In the genomic region with DNA sequence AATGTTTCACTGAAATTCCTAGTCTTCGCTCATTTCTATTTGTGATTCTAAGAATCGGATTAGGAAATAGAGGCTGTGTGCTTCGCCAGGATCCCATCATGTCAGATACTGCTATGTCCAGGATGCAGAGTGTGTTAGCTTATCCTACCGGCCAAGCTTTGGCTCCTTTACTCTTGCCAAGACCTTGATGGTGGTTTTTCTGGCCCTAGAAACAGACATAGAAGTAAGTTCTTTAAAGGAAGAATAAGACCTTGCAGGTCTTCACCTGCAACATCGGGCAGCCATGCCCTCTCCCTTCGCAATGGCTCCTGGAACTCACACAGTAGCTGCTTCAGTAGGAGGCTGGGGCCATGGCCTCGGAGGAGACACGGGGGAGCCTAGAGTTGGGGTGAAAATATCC, we compare ENCODE assay signal across 24 mouse cellular contexts. TPM values are rescaled to one million over a fixed set of nuclear protein-coding genes. Genes with fewer than 3 reads are reported as not detected.
"Had no signal": no experiment of that assay in that cellular context is flagged by ENCODE, and none has a peak within 500 bp of the region (broad histone marks: within the 10 kb centered on the region; RNA-seq: fewer than 3 reads in every experiment).

No protein-coding gene starts in this region.

- H3K4me3 ChIP-seq: intestine, embryonic 15.5 days; left cerebral cortex, adult 2 months; limb, embryonic 12.5 days; limb, embryonic 15.5 days; midbrain, embryonic 13.5 days; neural tube, embryonic 12.5 days; neural tube, embryonic 15.5 days had no signal

- H3K27ac ChIP-seq: intestine, embryonic 15.5 days; left cerebral cortex, adult 2 months; limb, embryonic 12.5 days; limb, embryonic 15.5 days; midbrain, embryonic 13.5 days; neural tube, embryonic 12.5 days; neural tube, embryonic 15.5 days; stomach, postnatal 0 days had no signal

- H3K4me2 ChIP-seq: limb, embryonic 12.5 days; limb, embryonic 15.5 days; midbrain, embryonic 13.5 days; neural tube, embryonic 12.5 days; neural tube, embryonic 15.5 days had no signal

- H3K36me3 ChIP-seq: intestine, embryonic 15.5 days; limb, embryonic 12.5 days; limb, embryonic 15.5 days; midbrain, embryonic 13.5 days; neural tube, embryonic 12.5 days; neural tube, embryonic 15.5 days had no signal

- ATAC-seq: hindbrain, embryonic 16.5 days; midbrain, embryonic 13.5 days had no signal

- H3K4me1 ChIP-seq: limb, embryonic 15.5 days had no signal

- H3K9ac ChIP-seq: intestine, embryonic 15.5 days; limb, embryonic 12.5 days; limb, embryonic 15.5 days; midbrain, embryonic 13.5 days; neural tube, embryonic 12.5 days; neural tube, embryonic 15.5 days had no signal

- DNase-seq: kidney, adult 18-20 months; kidney, postnatal 10 days; kidney, postnatal 36 days; layer of hippocampus, postnatal 36 days; lung, adult 2 months; lung, postnatal 14 days; lung, postnatal 4 days; right cerebral cortex, adult 18-20 months; right cerebral cortex, postnatal 14 days; right cerebral cortex, postnatal 4 days; thymus, adult 2 months; thymus, postnatal 25 days had no signal

- H3K27me3 ChIP-seq: intestine, embryonic 15.5 days; limb, embryonic 15.5 days; midbrain, embryonic 13.5 days; neural tube, embryonic 12.5 days had no signal

- H3K9me3 ChIP-seq: intestine, embryonic 15.5 days; limb, embryonic 12.5 days; limb, embryonic 15.5 days; midbrain, embryonic 13.5 days; neural tube, embryonic 12.5 days; neural tube, embryonic 15.5 days had no signal

RNA-seq across cellular contexts. Expression of gene Pah, which starts 24.2 kb away (rescaled TPM):
- total RNA-seq: layer of hippocampus, adult 8-10 months; layer of hippocampus, postnatal 10 days; layer of hippocampus, postnatal 36 days; megakaryocyte progenitor cell, adult 5-6 weeks had no signal
- polyA plus RNA-seq: limb, embryonic 12.5 days; limb, embryonic 15.5 days; neural tube, embryonic 15.5 days had no signal

RNA-seq across cellular contexts. Expression of gene Ascl1, which starts 52.3 kb away (rescaled TPM):
- total RNA-seq: megakaryocyte progenitor cell, adult 5-6 weeks had no signal
